ENCODE assay signal across 25 mouse cellular contexts in genomic region chr10:61741306-61741705, GRCm38 (mm10). TPM values are rescaled to one million over a fixed set of nuclear protein-coding genes. Genes with fewer than 3 reads are reported as not detected.
DNase-seq lines count a peak whose midpoint lies in the region; ATAC-seq lines count a peak whose summit lies in the region.
"Had no signal": no experiment of that assay in that cellular context is flagged by ENCODE, and none has a peak within 500 bp of the region (broad histone marks: within the 10 kb centered on the region; RNA-seq: fewer than 3 reads in every experiment).

No protein-coding gene starts in this region.

- no peak overlapping the region for H3K27ac ChIP-seq in midbrain, embryonic 15.5 days
- H3K27ac ChIP-seq: embryonic facial prominence, embryonic 12.5 days; embryonic facial prominence, embryonic 15.5 days; forebrain, embryonic 12.5 days; forebrain, embryonic 15.5 days; hindbrain, embryonic 12.5 days; hindbrain, embryonic 15.5 days had no signal

- H3K9ac ChIP-seq in midbrain, embryonic 15.5 days = no peak overlapping the region
- H3K9ac ChIP-seq: embryonic facial prominence, embryonic 12.5 days; embryonic facial prominence, embryonic 15.5 days; forebrain, embryonic 12.5 days; forebrain, embryonic 15.5 days; hindbrain, embryonic 12.5 days; hindbrain, embryonic 15.5 days had no signal

- H3K36me3 ChIP-seq in midbrain, embryonic 15.5 days (replicated peaks) = peaks cover 80% of the 10 kb centered on the region
- H3K36me3 ChIP-seq: G1E had no signal

- WGBS in midbrain, embryonic 15.5 days = 100% methylated on average over 1 of the region's 1 CpGs

- H3K4me2 ChIP-seq in midbrain, embryonic 15.5 days = no peak overlapping the region
- H3K4me2 ChIP-seq: embryonic facial prominence, embryonic 12.5 days; embryonic facial prominence, embryonic 15.5 days; forebrain, embryonic 12.5 days; forebrain, embryonic 15.5 days; heart, embryonic 11.5 days; hindbrain, embryonic 12.5 days; hindbrain, embryonic 15.5 days had no signal

- no peaks in the 10 kb centered on the region for H3K27me3 ChIP-seq in midbrain, embryonic 15.5 days (replicated peaks)
- H3K27me3 ChIP-seq: CH12.LX; embryonic facial prominence, embryonic 12.5 days; embryonic facial prominence, embryonic 15.5 days; forebrain, embryonic 12.5 days; forebrain, embryonic 15.5 days; hindbrain, embryonic 12.5 days; hindbrain, embryonic 15.5 days; Patski had no signal

- no peak overlapping the region for H3K4me3 ChIP-seq in midbrain, embryonic 15.5 days
- H3K4me3 ChIP-seq: embryonic facial prominence, embryonic 12.5 days; embryonic facial prominence, embryonic 15.5 days; forebrain, embryonic 12.5 days; forebrain, embryonic 15.5 days; hindbrain, embryonic 12.5 days; hindbrain, embryonic 15.5 days had no signal

- DNase-seq in adipocyte (ENCODE audit: low spot score) = peak; percentile 27
- peak; percentile 78 for DNase-seq in adrenal gland, adult 2 months
- peak; percentile 83 for DNase-seq in adrenal gland, postnatal 14 days
- DNase-seq in fat pad, adult 2 months (ENCODE audit: extremely low read depth, low read depth, low spot score) = peak; percentile 98
- DNase-seq in ovary, postnatal 10 days (ENCODE audit: low spot score) = no peak
- no peak for DNase-seq in right cerebral cortex, postnatal 10 days (ENCODE audit: low spot score in 2 of 2)
- DNase-seq: B cell, adult 2 months; cerebellum, adult 11-12 months; cerebellum, adult 8-10 months; cerebellum, postnatal 10 days; cerebellum, postnatal 36 days; gastrocnemius, postnatal 36 days; heart, adult 11 months had no signal

- no peaks in the 10 kb centered on the region for H3K9me3 ChIP-seq in midbrain, embryonic 15.5 days
- H3K9me3 ChIP-seq: embryonic facial prominence, embryonic 12.5 days; embryonic facial prominence, embryonic 15.5 days; forebrain, embryonic 12.5 days; forebrain, embryonic 15.5 days; G1E; hindbrain, embryonic 12.5 days; hindbrain, embryonic 15.5 days had no signal

- no peak for ATAC-seq in midbrain, embryonic 15.5 days (replicated peaks)
- ATAC-seq: forebrain, embryonic 15.5 days; intestine, postnatal 0 days; Patski had no signal

- H3K4me1 ChIP-seq in midbrain, embryonic 15.5 days = no peaks in the 10 kb centered on the region
- H3K4me1 ChIP-seq: embryonic facial prominence, embryonic 12.5 days; embryonic facial prominence, embryonic 15.5 days; forebrain, embryonic 12.5 days; forebrain, embryonic 15.5 days; hindbrain, embryonic 12.5 days; hindbrain, embryonic 15.5 days had no signal

RNA-seq across cellular contexts. Expression of gene Aifm2, which starts 26.2 kb away (rescaled TPM):
- 100 to 1,000 TPM; 226 to 406 TPM for total RNA-seq in adrenal gland, adult 2 months (2021)
- polyA plus RNA-seq in adrenal gland, adult 2 months (2012; rRNA removed) = 209 and 255 TPM in 2 replicates
- total RNA-seq in adrenal gland, postnatal 14 days (2021) = 325 and 370 TPM in 2 replicates
- polyA plus RNA-seq in midbrain, embryonic 15.5 days (2015; fragmentation: Nextera tagmentation; extraction: Ambion mirVana) = 12.0 and 14.0 TPM in 2 replicates

RNA-seq across cellular contexts. Expression of gene H2afy2, which starts 42.6 kb away (rescaled TPM):
- 10 to 100 TPM in 1 of 2 experiments, 1 to 10 TPM in 1; 5.9 to 10.5 TPM for total RNA-seq in adrenal gland, adult 2 months (2021)
- polyA plus RNA-seq in adrenal gland, adult 2 months (2012; rRNA removed) = 4.2 and 5.2 TPM in 2 replicates
- 12.9 and 13.7 TPM in 2 replicates for total RNA-seq in adrenal gland, postnatal 14 days (2021)
- 307 and 327 TPM in 2 replicates for polyA plus RNA-seq in midbrain, embryonic 15.5 days (2015; fragmentation: Nextera tagmentation; extraction: Ambion mirVana)
- total RNA-seq: CH12.LX had no signal
- polyA plus RNA-seq: G1E had no signal

RNA-seq across cellular contexts. Expression of gene Tysnd1, which starts 46.0 kb away (rescaled TPM):
- 100 to 1,000 TPM in 1 of 2 experiments, 10 to 100 TPM in 1; 85.9 to 147 TPM for total RNA-seq in adrenal gland, adult 2 months (2021)
- polyA plus RNA-seq in adrenal gland, adult 2 months (2012; rRNA removed) = 548 and 593 TPM in 2 replicates
- 87.8 and 94.3 TPM in 2 replicates for total RNA-seq in adrenal gland, postnatal 14 days (2021)
- 31.1 and 32.9 TPM in 2 replicates for polyA plus RNA-seq in midbrain, embryonic 15.5 days (2015; fragmentation: Nextera tagmentation; extraction: Ambion mirVana)

Comparison
In these comparisons a context has a peak if more than half of its experiments do, and no peak if none do; other contexts are left out.
1. DNase-seq: peak in adipocyte (single experiment), adrenal gland, adult 2 months (single experiment), adrenal gland, postnatal 14 days (single experiment) and fat pad, adult 2 months (single experiment); none in ovary, postnatal 10 days (single experiment) and right cerebral cortex, postnatal 10 days (0 of 2).